Mouse (Mus musculus) hindbrain, embryonic 14.5 days (tissue): Measurements from ENCODE around the gene Ppard. TPM values are rescaled to one million over a fixed set of nuclear protein-coding genes. Genes with fewer than 3 reads are reported as not detected.

ENCODE experiments used
- ATAC-seq: fragments of 200-750 bp; cut with Nextera tagmentation; 2 replicates; pipeline ENCODE4 v1.8.0; 2017; ENCODE audit warnings: moderate number of reproducible peaks, mild to moderate bottlenecking, moderate TSS enrichment, moderate library complexity; ENCODE audit not compliant: low FRiP score
- DNase-seq: peaks from one replicate; pipeline ENCODE4 v3.0.0-alpha.2; 2015; ENCODE audit warnings: low spot score
- H3K27ac ChIP-seq: fragments of 300-500 bp; sonication (generic); 2 replicates; pipeline ENCODE4 v1.5.1; 2014; ENCODE audit warnings: mild to moderate bottlenecking, moderate library complexity
- H3K27me3 ChIP-seq: fragments of 300-500 bp; sonication (generic); 2 replicates; pipeline ENCODE4 v1.6.1; 2014; ENCODE audit warnings: mild to moderate bottlenecking, low read length, mixed read lengths; ENCODE audit not compliant: control insufficient read depth, insufficient read depth
- H3K36me3 ChIP-seq: fragments of 300-500 bp; sonication (generic); replicated peaks from 2 replicates; pipeline ENCODE4 v1.6.1; 2014; ENCODE audit not compliant: control insufficient read depth, insufficient read depth
- H3K4me1 ChIP-seq: fragments of 300-500 bp; sonication (generic); replicated peaks from 2 replicates; pipeline ENCODE4 v1.6.1; 2014; ENCODE audit warnings: antibody characterized with exemption, low read length, mixed read lengths; ENCODE audit not compliant: control insufficient read depth, insufficient read depth
- H3K4me2 ChIP-seq: fragments of 300-500 bp; sonication (generic); replicated peaks from 2 replicates; pipeline ENCODE4 v1.6.1; 2014; ENCODE audit warnings: mild to moderate bottlenecking, moderate library complexity
- H3K4me3 ChIP-seq: fragments of 300-500 bp; sonication (generic); replicated peaks from 2 replicates; pipeline ENCODE4 v1.5.1; 2014; ENCODE audit warnings: mild to moderate bottlenecking, low read length
- H3K9ac ChIP-seq: fragments of 300-500 bp; sonication (generic); 2 replicates; pipeline ENCODE4 v1.6.1; 2014
- H3K9me3 ChIP-seq: fragments of 300-500 bp; sonication (generic); 2 replicates; pipeline ENCODE4 v1.6.1; 2016; ENCODE audit warnings: low read length; ENCODE audit not compliant: control insufficient read depth
- WGBS: fragments of 180-500 bp; shearing (Covaris S2); extraction: QIAGEN DNeasy Blood & Tissue Kit; methylation state at CpG from one replicate; pipeline ENCODE4 v1.1.7; 2014; 5-methylcytosine and 5-hydroxymethylcytosine counted together
- polyA plus RNA-seq: library from polyadenylated mRNA; unstranded; fragments of >200 nt; fragmentation: Nextera tagmentation; extraction: Ambion mirVana; gene quantifications from 2 replicates; pipeline ENCODE4 v1.2.1, GENCODE M21; 2014

The Ppard gene
- polyA plus RNA-seq, result 1.6 and 1.8 TPM in 2 replicates

DNA sequence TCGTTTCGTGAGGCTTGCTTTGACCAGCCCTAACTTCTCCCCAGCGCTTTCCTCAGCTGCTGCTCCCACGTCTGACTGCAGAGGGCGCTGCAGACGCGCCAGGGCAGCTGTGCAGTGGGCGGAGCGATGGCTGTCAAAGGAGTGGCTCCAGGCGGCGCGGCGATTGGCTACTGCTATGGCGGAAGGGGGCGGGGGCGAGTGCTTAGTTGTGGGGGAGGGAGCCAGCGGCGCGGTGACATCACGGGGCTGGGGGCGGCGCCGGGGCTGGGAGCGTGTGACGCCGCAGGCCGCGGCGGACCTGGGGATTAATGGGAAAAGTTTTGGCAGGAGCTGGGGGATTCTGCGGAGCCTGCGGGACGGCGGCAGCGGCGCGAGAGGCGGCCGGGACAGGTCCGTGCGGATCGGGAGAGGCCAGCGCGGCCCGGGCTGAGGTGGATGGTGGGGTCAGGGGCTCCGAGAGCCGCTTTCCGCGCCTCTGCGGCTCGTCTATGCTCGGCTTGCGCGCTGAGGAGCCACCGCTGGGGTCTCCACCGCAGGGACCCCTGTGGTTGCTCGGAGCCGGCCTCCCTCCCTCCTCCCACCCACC is at the start of gene Ppard:
Gene Ppard, plus strand, starts transcription at position 226 of the 586 bp plus-strand sequence.
- 1% methylated on average over 53 of the region's 57 CpGs for WGBS
- peak within 1 kb of the TSS; percentile 78 for H3K4me2 ChIP-seq

GRCm38 (mm10) chr17:28184971-28185638 is 47.4 kb upstream of the Ppard start:
- no peaks in the 10 kb centered on the region for H3K27me3 ChIP-seq
- no peak for ATAC-seq
- no peak overlapping the region for H3K4me2 ChIP-seq
- H3K9ac ChIP-seq, result no peak overlapping the region
- peaks cover 13% of the 10 kb centered on the region for H3K36me3 ChIP-seq
- H3K4me1 ChIP-seq, result no peaks in the 10 kb centered on the region; the same call in 1 of the 2 replicates
- H3K27ac ChIP-seq, result no peak overlapping the region
- no peaks in the 10 kb centered on the region for H3K9me3 ChIP-seq
- H3K4me3 ChIP-seq, result no peak overlapping the region
- DNase-seq, result no peak
- WGBS, result 88% methylated on average over 7 of the region's 7 CpGs

More for the DNA sequence above, at the start of gene Ppard:
- Histone ChIP-seq H3K36me3 (no peaks in the 10 kb centered on the region), H3K27ac (peak within 1 kb of the TSS; percentile 66; the same call in 1 of the 2 replicates), H3K9me3 (no peaks in the 10 kb centered on the region), H3K4me1 (0 out of 2 replicates have a peak, but pooled peaks cover 3% of the 10 kb centered on the region), H3K9ac (peak within 1 kb of the TSS; percentile 68), H3K27me3 (no peaks in the 10 kb centered on the region), H3K4me3 (peak within 1 kb of the TSS; percentile 64)
- peak; percentile 96 for DNase-seq
- ATAC-seq, result peak; percentile 93

DNA sequence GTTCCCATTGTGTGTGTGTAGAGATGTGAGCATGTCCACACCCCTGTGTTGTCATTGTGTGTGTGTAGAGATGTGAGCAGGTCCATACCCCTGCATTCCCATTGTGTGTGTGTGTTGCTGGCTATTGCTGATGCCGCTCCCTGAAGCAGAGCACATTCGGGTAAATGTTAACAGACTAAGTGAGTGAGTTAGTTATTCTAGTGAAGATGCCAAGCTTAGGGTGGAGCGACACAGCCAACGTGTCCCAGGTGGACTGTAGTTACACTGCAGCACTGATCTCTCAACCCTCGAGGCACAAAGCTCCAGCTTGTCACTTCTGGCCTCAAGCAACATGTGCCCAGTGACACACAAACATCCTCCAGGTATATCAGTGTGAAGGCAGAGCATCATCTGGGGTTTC is 44.2 kb upstream of the Ppard start:
- H3K4me2 ChIP-seq, result no peak overlapping the region
- ATAC-seq, result no peak
- no peaks in the 10 kb centered on the region for H3K9me3 ChIP-seq
- 88% methylated on average over 5 of the region's 5 CpGs for WGBS
- H3K4me1 ChIP-seq, result no peaks in the 10 kb centered on the region
- H3K4me3 ChIP-seq, result no peak overlapping the region
- H3K27ac ChIP-seq, result no peak overlapping the region
- DNase-seq, result no peak
- H3K36me3 ChIP-seq, result peaks cover 42% of the 10 kb centered on the region
- H3K27me3 ChIP-seq, result no peaks in the 10 kb centered on the region
- H3K9ac ChIP-seq, result no peak overlapping the region

DNA sequence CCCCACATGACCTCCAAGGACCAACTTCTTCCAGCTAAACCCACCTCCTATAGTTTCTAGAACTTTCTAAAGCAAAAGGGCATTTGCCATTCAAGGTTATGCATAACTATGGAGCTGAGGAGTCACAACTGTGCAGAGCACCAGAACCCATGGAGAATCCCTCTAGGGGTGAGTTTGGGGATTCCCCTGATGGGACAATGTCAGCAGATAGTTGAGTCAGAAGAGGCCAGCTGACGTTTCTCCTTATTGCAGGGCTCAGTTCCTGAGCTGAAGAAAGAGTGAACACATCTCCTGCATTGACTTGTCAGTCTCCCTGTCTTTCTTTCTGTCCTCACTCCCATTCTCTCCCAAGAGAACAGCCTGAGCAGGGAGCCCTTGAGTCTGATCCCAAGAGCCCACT is 39.7 kb upstream of the Ppard start:
- Histone ChIP-seq H3K4me3 (no peak overlapping the region), H3K4me2 (no peak overlapping the region), H3K27ac (no peak overlapping the region), H3K36me3 (peaks cover 61% of the 10 kb centered on the region), H3K27me3 (no peaks in the 10 kb centered on the region), H3K9me3 (no peaks in the 10 kb centered on the region), H3K9ac (no peak overlapping the region), H3K4me1 (no peaks in the 10 kb centered on the region)
- 68% methylated on average over 1 of the region's 1 CpGs for WGBS
- DNase-seq (no peak), ATAC-seq (no peak)

GRCm38 (mm10) chr17:28193559-28193958 is 38.9 kb upstream of the Ppard start:
- no peak overlapping the region for H3K9ac ChIP-seq

GRCm38 (mm10) chr17:28195033-28195432 is 37.5 kb upstream of the Ppard start:
- no peak for DNase-seq
- no peak for ATAC-seq
- peaks cover 78% of the 10 kb centered on the region for H3K36me3 ChIP-seq

More at GRCm38 (mm10) chr17:28193559-28193958, 38.9 kb upstream of the Ppard start:
- Histone ChIP-seq H3K4me3 (no peak overlapping the region), H3K36me3 (peaks cover 69% of the 10 kb centered on the region), H3K27me3 (no peaks in the 10 kb centered on the region), H3K9me3 (no peaks in the 10 kb centered on the region), H3K27ac (no peak overlapping the region), H3K4me1 (no peaks in the 10 kb centered on the region), H3K4me2 (no peak overlapping the region)
- no peak for DNase-seq
- 95% methylated on average over 3 of the region's 3 CpGs for WGBS
- ATAC-seq, result no peak

GRCm38 (mm10) chr17:28197646-28198045 is 34.9 kb upstream of the Ppard start:
- Histone ChIP-seq H3K36me3 (peaks cover 78% of the 10 kb centered on the region), H3K27ac (no peak overlapping the region), H3K4me2 (no peak overlapping the region), H3K9ac (no peak overlapping the region), H3K4me3 (no peak overlapping the region), H3K4me1 (no peaks in the 10 kb centered on the region), H3K27me3 (no peaks in the 10 kb centered on the region), H3K9me3 (no peaks in the 10 kb centered on the region)
- DNase-seq (no peak), ATAC-seq (no peak)
- whole genome bisulfite sequencing, result 70% methylated on average over 18 of the region's 18 CpGs

More at GRCm38 (mm10) chr17:28195033-28195432, 37.5 kb upstream of the Ppard start:
- no peaks in the 10 kb centered on the region for H3K27me3 ChIP-seq
- no peaks in the 10 kb centered on the region for H3K4me1 ChIP-seq
- H3K9ac ChIP-seq, result no peak overlapping the region
- H3K4me2 ChIP-seq, result no peak overlapping the region
- H3K9me3 ChIP-seq, result no peaks in the 10 kb centered on the region
- no peak overlapping the region for H3K4me3 ChIP-seq
- WGBS, result 97% methylated on average over 10 of the region's 10 CpGs
- H3K27ac ChIP-seq, result no peak overlapping the region

- DNase-seq (no peak), ATAC-seq (no peak)
- 83% methylated on average over 14 of the region's 14 CpGs for WGBS
- Histone ChIP-seq H3K4me3 (no peak overlapping the region), H3K9me3 (no peaks in the 10 kb centered on the region), H3K4me2 (no peak overlapping the region), H3K27me3 (no peaks in the 10 kb centered on the region), H3K9ac (no peak overlapping the region), H3K27ac (no peak overlapping the region), H3K4me1 (no peaks in the 10 kb centered on the region), H3K36me3 (peaks cover 61% of the 10 kb centered on the region)
These were observed 30.5 kb upstream of the Ppard start for GRCm38 (mm10) chr17:28201982-28202381.

- no peaks in the 10 kb centered on the region for H3K9me3 ChIP-seq
- H3K4me2 ChIP-seq, result no peak overlapping the region
- peaks cover 5% of the 10 kb centered on the region; the same call in 1 of the 2 replicates for H3K4me1 ChIP-seq
- no peak overlapping the region for H3K27ac ChIP-seq
- H3K27me3 ChIP-seq, result no peaks in the 10 kb centered on the region
- ATAC-seq, result no peak
- peak; percentile 70 for DNase-seq
- WGBS, result 41% methylated on average over 14 of the region's 14 CpGs
- no peak overlapping the region for H3K4me3 ChIP-seq
- no peak overlapping the region for H3K9ac ChIP-seq
- peaks cover 46% of the 10 kb centered on the region for H3K36me3 ChIP-seq
These were observed 28.3 kb upstream of the Ppard start for GRCm38 (mm10) chr17:28204052-28204720.
